Mouse (Mus musculus): Measurements from ENCODE around the gene Pabpn1l. TPM values are rescaled to one million over a fixed set of nuclear protein-coding genes. Genes with fewer than 3 reads are reported as not detected.
A peak's percentile ranks its signal among the peaks of the same experiment; 100 is the strongest.

Pabpn1l gene
- polyA plus RNA-seq, 1 experiment: 0.11 TPM

DNA sequence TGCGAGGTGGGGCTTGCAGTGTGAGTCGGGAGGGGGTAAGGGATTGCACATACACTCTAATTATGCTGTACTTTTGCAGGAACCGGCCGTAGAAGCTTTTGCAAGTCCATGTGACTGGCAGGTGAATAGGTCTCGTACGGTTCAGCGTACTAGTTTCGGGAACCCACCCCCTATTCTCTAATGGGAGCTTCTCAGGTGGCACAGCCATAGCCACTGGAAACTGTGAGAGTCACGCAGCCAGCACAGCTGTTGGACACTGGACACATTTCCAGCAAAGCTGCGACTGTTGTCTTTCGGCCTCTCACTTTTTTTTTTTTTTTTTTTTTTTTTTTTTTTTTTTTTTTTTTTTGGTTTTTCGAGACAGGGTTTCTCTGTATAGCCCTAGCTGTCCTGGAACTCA is 15.7 kb downstream of the Pabpn1l start:
- Histone ChIP-seq H3K27ac (ENCODE audit: insufficient read depth, low read depth, low read length) (no peak overlapping the region), H3K36me3 (ENCODE audit: control insufficient read depth, insufficient read depth, low read length) (no peaks in the 10 kb centered on the region), H3K4me1 (ENCODE audit: control insufficient read depth, insufficient read depth, low read length) (peaks cover 13% of the 10 kb centered on the region), H3K27me3 (replicated peaks; ENCODE audit: control insufficient read depth, insufficient read depth, low read length) (no peaks in the 10 kb centered on the region), H3K4me3 (ENCODE audit: insufficient read depth, low read depth, low read length) (no peak overlapping the region)
- TF ChIP-seq POLR2A (IDR thresholded peaks at IDR 0.05; ENCODE audit: low read depth, low read length): no peak
- no peak for TF ChIP-seq CTCF (conservative IDR thresholded peaks at IDR 0.05; ENCODE audit: insufficient read depth, insufficient read length, low read depth, low read length)
- WGBS: 79% methylated on average over 11 of the region's 12 CpGs
- DNase-seq: no peak

- Histone ChIP-seq H3K4me3 (ENCODE audit: insufficient read depth, low read depth, low read length) (no peak overlapping the region), H3K27me3 (replicated peaks; ENCODE audit: control insufficient read depth, insufficient read depth, low read length) (no peaks in the 10 kb centered on the region), H3K27ac (ENCODE audit: insufficient read depth, low read depth, low read length) (no peak overlapping the region), H3K4me1 (ENCODE audit: control insufficient read depth, insufficient read depth, low read length) (peaks cover 20% of the 10 kb centered on the region), H3K36me3 (ENCODE audit: control insufficient read depth, insufficient read depth, low read length) (no peaks in the 10 kb centered on the region)
- TF ChIP-seq POLR2A (IDR thresholded peaks at IDR 0.05; ENCODE audit: low read depth, low read length) (no peak), CTCF (conservative IDR thresholded peaks at IDR 0.05; ENCODE audit: insufficient read depth, insufficient read length, low read depth, low read length) (no peak)
- DNase-seq: no peak
- WGBS: 72% methylated on average over 4 of the region's 4 CpGs
These were observed 17.2 kb downstream of the Pabpn1l start for GRCm38 (mm10) chr8:122605367-122605766.

DNA sequence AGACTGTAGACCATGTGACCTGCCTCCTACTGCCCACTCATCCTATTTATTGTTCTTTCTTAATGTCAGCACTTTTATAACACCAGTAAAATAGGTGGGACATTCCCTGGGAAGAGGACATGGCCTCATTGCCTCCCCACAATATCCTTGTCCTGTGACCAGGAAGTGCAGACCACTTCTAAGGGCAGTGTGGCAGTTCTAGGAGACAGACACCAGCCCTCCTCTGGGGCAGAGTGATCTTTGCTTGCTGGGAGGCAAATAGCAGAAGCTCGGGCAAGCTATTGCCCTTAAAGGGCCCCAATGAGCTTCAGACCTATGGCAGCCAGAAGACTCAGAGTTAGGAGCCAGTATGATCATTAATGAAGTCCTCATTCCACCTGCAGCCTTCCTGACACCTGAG is 17.9 kb downstream of the Pabpn1l start:
- TF ChIP-seq CTCF (conservative IDR thresholded peaks at IDR 0.05; ENCODE audit: insufficient read depth, insufficient read length, low read depth, low read length) (no peak), POLR2A (IDR thresholded peaks at IDR 0.05; ENCODE audit: low read depth, low read length) (no peak)
- H3K4me1 ChIP-seq (ENCODE audit: control insufficient read depth, insufficient read depth, low read length): peaks cover 23% of the 10 kb centered on the region
- DNase-seq: no peak
- H3K36me3 ChIP-seq (ENCODE audit: control insufficient read depth, insufficient read depth, low read length): no peaks in the 10 kb centered on the region
- 40% methylated on average over 1 of the region's 1 CpGs for WGBS
- H3K4me3 ChIP-seq (ENCODE audit: insufficient read depth, low read depth, low read length): no peak overlapping the region
- H3K27me3 ChIP-seq (replicated peaks; ENCODE audit: control insufficient read depth, insufficient read depth, low read length): no peaks in the 10 kb centered on the region
- H3K27ac ChIP-seq (ENCODE audit: insufficient read depth, low read depth, low read length): no peak overlapping the region

DNA sequence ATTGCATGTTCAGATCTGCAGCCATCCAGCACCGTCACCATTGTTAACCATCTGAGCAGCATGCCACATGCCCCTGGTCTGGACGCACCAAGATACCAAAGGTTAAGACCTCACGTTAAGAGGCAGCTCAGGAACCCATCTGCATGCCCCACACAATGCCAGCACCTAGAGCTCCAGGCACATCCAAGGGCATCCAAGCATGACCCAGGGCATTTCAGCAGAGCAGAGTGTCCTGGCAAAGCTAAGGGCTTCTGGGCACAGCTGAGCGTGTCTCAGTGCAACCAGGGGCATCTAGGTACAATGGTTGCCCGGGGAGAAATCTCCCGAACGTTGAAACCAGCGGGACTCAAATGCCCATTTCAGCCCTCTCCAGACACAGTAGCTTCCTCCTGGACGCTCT is 21.9 kb downstream of the Pabpn1l start:
- TF ChIP-seq POLR2A (IDR thresholded peaks at IDR 0.05; ENCODE audit: low read depth, low read length) (no peak), CTCF (conservative IDR thresholded peaks at IDR 0.05; ENCODE audit: insufficient read depth, insufficient read length, low read depth, low read length) (no peak)
- H3K27me3 ChIP-seq (replicated peaks; ENCODE audit: control insufficient read depth, insufficient read depth, low read length): no peaks in the 10 kb centered on the region
- 59% methylated on average over 9 of the region's 9 CpGs for WGBS
- H3K4me3 ChIP-seq (ENCODE audit: insufficient read depth, low read depth, low read length): no peak overlapping the region
- H3K27ac ChIP-seq (ENCODE audit: insufficient read depth, low read depth, low read length): no peak overlapping the region
- H3K4me1 ChIP-seq (ENCODE audit: control insufficient read depth, insufficient read depth, low read length): peaks cover 10% of the 10 kb centered on the region; the same call in 1 of the 2 replicates
- peak; percentile 91 for DNase-seq
- no peaks in the 10 kb centered on the region for H3K36me3 ChIP-seq (ENCODE audit: control insufficient read depth, insufficient read depth, low read length)

- TF ChIP-seq POLR2A (IDR thresholded peaks at IDR 0.05; ENCODE audit: low read depth, low read length): no peak
- TF ChIP-seq CTCF (conservative IDR thresholded peaks at IDR 0.05; ENCODE audit: insufficient read depth, insufficient read length, low read depth, low read length): no peak
- Histone ChIP-seq H3K4me1 (ENCODE audit: control insufficient read depth, insufficient read depth, low read length) (peaks cover 5% of the 10 kb centered on the region; the same call in 1 of the 2 replicates), H3K27ac (ENCODE audit: insufficient read depth, low read depth, low read length) (no peak overlapping the region), H3K4me3 (ENCODE audit: insufficient read depth, low read depth, low read length) (no peak overlapping the region), H3K36me3 (ENCODE audit: control insufficient read depth, insufficient read depth, low read length) (no peaks in the 10 kb centered on the region), H3K27me3 (replicated peaks; ENCODE audit: control insufficient read depth, insufficient read depth, low read length) (no peaks in the 10 kb centered on the region)
- no peak for DNase-seq
- 69% methylated on average over 4 of the region's 4 CpGs for WGBS
These were observed 26.5 kb downstream of the Pabpn1l start for GRCm38 (mm10) chr8:122596031-122596430.

GRCm38 (mm10) chr8:122593783-122594507 is 28.6 kb downstream of the Pabpn1l start:
- no peak for DNase-seq
- Histone ChIP-seq H3K4me3 (ENCODE audit: insufficient read depth, low read depth, low read length) (no peak overlapping the region), H3K27ac (ENCODE audit: insufficient read depth, low read depth, low read length) (no peak overlapping the region), H3K36me3 (ENCODE audit: control insufficient read depth, insufficient read depth, low read length) (no peaks in the 10 kb centered on the region), H3K4me1 (ENCODE audit: control insufficient read depth, insufficient read depth, low read length) (no peaks in the 10 kb centered on the region), H3K27me3 (replicated peaks; ENCODE audit: control insufficient read depth, insufficient read depth, low read length) (no peaks in the 10 kb centered on the region)
- WGBS: 90% methylated on average over 19 of the region's 19 CpGs
- no peak for TF ChIP-seq POLR2A (IDR thresholded peaks at IDR 0.05; ENCODE audit: low read depth, low read length)
- no peak for TF ChIP-seq CTCF (conservative IDR thresholded peaks at IDR 0.05; ENCODE audit: insufficient read depth, insufficient read length, low read depth, low read length)

- TF ChIP-seq CTCF (conservative IDR thresholded peaks at IDR 0.05; ENCODE audit: insufficient read depth, insufficient read length, low read depth, low read length): no peak
- TF ChIP-seq POLR2A (IDR thresholded peaks at IDR 0.05; ENCODE audit: low read depth, low read length): no peak
- no peak for DNase-seq
- Histone ChIP-seq H3K4me1 (ENCODE audit: control insufficient read depth, insufficient read depth, low read length) (no peaks in the 10 kb centered on the region), H3K36me3 (ENCODE audit: control insufficient read depth, insufficient read depth, low read length) (no peaks in the 10 kb centered on the region), H3K4me3 (ENCODE audit: insufficient read depth, low read depth, low read length) (no peak overlapping the region), H3K27ac (ENCODE audit: insufficient read depth, low read depth, low read length) (no peak overlapping the region), H3K27me3 (replicated peaks; ENCODE audit: control insufficient read depth, insufficient read depth, low read length) (no peaks in the 10 kb centered on the region)
- 77% methylated on average over 12 of the region's 12 CpGs for WGBS
These were observed 29.3 kb downstream of the Pabpn1l start for GRCm38 (mm10) chr8:122593240-122593639.

Data from kidney, adult 2 months (tissue).